Mouse (Mus musculus): ENCODE results near the gene Rora. TPM values are rescaled to one million over a fixed set of nuclear protein-coding genes. Genes with fewer than 3 reads are reported as not detected.

Rora gene
- polyA plus RNA-seq, 1 experiment from 2014 or later: 23.1 TPM

GRCm38 (mm10) chr9:68773770-68774169, 120.2 kb downstream of the Rora start:
- WGBS (ENCODE audit: insufficient replicate concordance): 81% methylated on average over 3 of the region's 3 CpGs
- DNase-seq: no peak
- H3K9me3 ChIP-seq (ENCODE audit: low read length): no peaks in the 10 kb centered on the region
- no peak overlapping the region for H3K9ac ChIP-seq (replicated peaks)
- H3K4me3 ChIP-seq (ENCODE audit: low read depth, low read length): no peak overlapping the region
- TF ChIP-seq EP300 (IDR thresholded peaks at IDR 0.05; ENCODE audit: low read depth) (no peak), CTCF (IDR thresholded peaks at IDR 0.05; ENCODE audit: low read depth) (0 out of 2 replicates have a peak, but pooled peaks have one; percentile 11)
- H3K27ac ChIP-seq (ENCODE audit: low read depth): no peak overlapping the region
- H3K27me3 ChIP-seq (ENCODE audit: insufficient read depth, low read length): no peaks in the 10 kb centered on the region
- ATAC-seq: no peak
- H3K36me3 ChIP-seq (replicated peaks; ENCODE audit: insufficient read depth, low read length): no peaks in the 10 kb centered on the region
- no peak overlapping the region for H3K4me2 ChIP-seq (ENCODE audit: low read depth, low read length)
- no peaks in the 10 kb centered on the region for H3K4me1 ChIP-seq (ENCODE audit: insufficient read depth)

GRCm38 (mm10) chr9:68782011-68782410, 128.4 kb downstream of the Rora start:
- DNase-seq (no peak), ATAC-seq (no peak)
- no peak overlapping the region for H3K4me2 ChIP-seq (ENCODE audit: low read depth, low read length)
- no peak overlapping the region for H3K4me3 ChIP-seq (ENCODE audit: low read depth, low read length)
- 64% methylated on average over 8 of the region's 8 CpGs for WGBS (ENCODE audit: insufficient replicate concordance)
- H3K27ac ChIP-seq (ENCODE audit: low read depth): no peak overlapping the region
- H3K36me3 ChIP-seq (replicated peaks; ENCODE audit: insufficient read depth, low read length): no peaks in the 10 kb centered on the region
- no peak for TF ChIP-seq CTCF (IDR thresholded peaks at IDR 0.05; ENCODE audit: low read depth)
- no peak for TF ChIP-seq EP300 (IDR thresholded peaks at IDR 0.05; ENCODE audit: low read depth)
- H3K27me3 ChIP-seq (ENCODE audit: insufficient read depth, low read length): no peaks in the 10 kb centered on the region
- no peaks in the 10 kb centered on the region for H3K4me1 ChIP-seq (ENCODE audit: insufficient read depth)
- no peak overlapping the region for H3K9ac ChIP-seq (replicated peaks)
- H3K9me3 ChIP-seq (ENCODE audit: low read length): no peaks in the 10 kb centered on the region

GRCm38 (mm10) chr9:68782604-68783003, 129.0 kb downstream of the Rora start:
- WGBS (ENCODE audit: insufficient replicate concordance): 77% methylated on average over 5 of the region's 5 CpGs
- Histone ChIP-seq H3K9me3 (ENCODE audit: low read length) (no peaks in the 10 kb centered on the region), H3K4me1 (ENCODE audit: insufficient read depth) (no peaks in the 10 kb centered on the region), H3K36me3 (replicated peaks; ENCODE audit: insufficient read depth, low read length) (no peaks in the 10 kb centered on the region), H3K4me3 (ENCODE audit: low read depth, low read length) (no peak overlapping the region), H3K27ac (ENCODE audit: low read depth) (no peak overlapping the region), H3K9ac (replicated peaks) (no peak overlapping the region), H3K4me2 (ENCODE audit: low read depth, low read length) (no peak overlapping the region), H3K27me3 (ENCODE audit: insufficient read depth, low read length) (no peaks in the 10 kb centered on the region)
- DNase-seq: no peak
- TF ChIP-seq EP300 (IDR thresholded peaks at IDR 0.05; ENCODE audit: low read depth): no peak
- no peak for TF ChIP-seq CTCF (IDR thresholded peaks at IDR 0.05; ENCODE audit: low read depth)
- no peak for ATAC-seq

- no peak for ATAC-seq
- WGBS (ENCODE audit: insufficient replicate concordance): 69% methylated on average over 5 of the region's 5 CpGs
- Histone ChIP-seq H3K27me3 (ENCODE audit: insufficient read depth, low read length) (no peaks in the 10 kb centered on the region), H3K9ac (replicated peaks) (no peak overlapping the region), H3K27ac (ENCODE audit: low read depth) (no peak overlapping the region), H3K4me2 (ENCODE audit: low read depth, low read length) (no peak overlapping the region), H3K4me1 (ENCODE audit: insufficient read depth) (no peaks in the 10 kb centered on the region), H3K4me3 (ENCODE audit: low read depth, low read length) (no peak overlapping the region), H3K9me3 (ENCODE audit: low read length) (no peaks in the 10 kb centered on the region), H3K36me3 (replicated peaks; ENCODE audit: insufficient read depth, low read length) (no peaks in the 10 kb centered on the region)
- DNase-seq: no peak
- TF ChIP-seq EP300 (IDR thresholded peaks at IDR 0.05; ENCODE audit: low read depth): no peak
- no peak for TF ChIP-seq CTCF (IDR thresholded peaks at IDR 0.05; ENCODE audit: low read depth)
Measured at GRCm38 (mm10) chr9:68783246-68783645, 129.7 kb downstream of the Rora start.

GRCm38 (mm10) chr9:68786614-68787293, 133.2 kb downstream of the Rora start:
- no peak for TF ChIP-seq EP300 (IDR thresholded peaks at IDR 0.05; ENCODE audit: low read depth)
- TF ChIP-seq CTCF (IDR thresholded peaks at IDR 0.05; ENCODE audit: low read depth): no peak
- Histone ChIP-seq H3K36me3 (replicated peaks; ENCODE audit: insufficient read depth, low read length) (no peaks in the 10 kb centered on the region), H3K4me1 (ENCODE audit: insufficient read depth) (no peaks in the 10 kb centered on the region), H3K9me3 (ENCODE audit: low read length) (no peaks in the 10 kb centered on the region), H3K9ac (replicated peaks) (no peak overlapping the region), H3K27ac (ENCODE audit: low read depth) (no peak overlapping the region), H3K4me2 (ENCODE audit: low read depth, low read length) (no peak overlapping the region), H3K4me3 (ENCODE audit: low read depth, low read length) (no peak overlapping the region), H3K27me3 (ENCODE audit: insufficient read depth, low read length) (no peaks in the 10 kb centered on the region)
- no peak for DNase-seq
- ATAC-seq: no peak
- 74% methylated on average over 8 of the region's 8 CpGs for WGBS (ENCODE audit: insufficient replicate concordance)

- H3K27me3 ChIP-seq (ENCODE audit: insufficient read depth, low read length): no peaks in the 10 kb centered on the region
- DNase-seq (no peak), ATAC-seq (0 out of 2 replicates have a peak, but pooled peaks have one; percentile 48)
- H3K4me1 ChIP-seq (ENCODE audit: insufficient read depth): no peaks in the 10 kb centered on the region
- no peaks in the 10 kb centered on the region for H3K9me3 ChIP-seq (ENCODE audit: low read length)
- H3K9ac ChIP-seq (replicated peaks): no peak overlapping the region
- no peak overlapping the region for H3K4me2 ChIP-seq (ENCODE audit: low read depth, low read length)
- H3K27ac ChIP-seq (ENCODE audit: low read depth): peak overlapping the region; percentile 32; the same call in 1 of the 2 replicates
- no peaks in the 10 kb centered on the region for H3K36me3 ChIP-seq (replicated peaks; ENCODE audit: insufficient read depth, low read length)
- WGBS (ENCODE audit: insufficient replicate concordance): 55% methylated on average over 2 of the region's 2 CpGs
- TF ChIP-seq EP300 (IDR thresholded peaks at IDR 0.05; ENCODE audit: low read depth) (no peak), CTCF (IDR thresholded peaks at IDR 0.05; ENCODE audit: low read depth) (no peak)
- H3K4me3 ChIP-seq (ENCODE audit: low read depth, low read length): no peak overlapping the region
Measured at GRCm38 (mm10) chr9:68787665-68788064, 134.1 kb downstream of the Rora start.
